Mouse (Mus musculus) gastrocnemius, postnatal 10 days (tissue): ENCODE data around the gene Nomo1. TPM values are rescaled to one million over a fixed set of nuclear protein-coding genes. Genes with fewer than 3 reads are reported as not detected.

Experiments
- DNase-seq: peaks from one replicate; pipeline ENCODE4 v3.0.0; 2021; ENCODE audit warnings: mixed read lengths
- total RNA-seq, 2 experiments: library from RNA; stranded (reverse); gene quantifications; 2 replicates each; pipeline ENCODE4 v1.2.3; 2021

Nomo1 gene
- total RNA-seq, 2 experiments from 2014 or later: 42.1 to 47.5 TPM

GRCm38 (mm10) chr7:46045882-46046281 lies 12.4 kb downstream of the Nomo1 start:
- no peak for DNase-seq

GRCm38 (mm10) chr7:46047873-46048562 lies 14.5 kb downstream of the Nomo1 start:
- no peak for DNase-seq

GRCm38 (mm10) chr7:46049981-46050380 lies 16.5 kb downstream of the Nomo1 start:
- no peak for DNase-seq

GRCm38 (mm10) chr7:46052161-46052821 lies 18.8 kb downstream of the Nomo1 start:
- no peak for DNase-seq

- no peak for DNase-seq
These were observed 20.1 kb downstream of the Nomo1 start for GRCm38 (mm10) chr7:46053566-46053965.

GRCm38 (mm10) chr7:46058882-46059281 lies 25.4 kb downstream of the Nomo1 start:
- no peak for DNase-seq

- no peak for DNase-seq
These were observed 27.2 kb downstream of the Nomo1 start for GRCm38 (mm10) chr7:46060688-46061087.

- DNase-seq: no peak
These were observed 28.1 kb downstream of the Nomo1 start for GRCm38 (mm10) chr7:46061614-46062013.

- DNase-seq: no peak
These were observed 29.8 kb downstream of the Nomo1 start for GRCm38 (mm10) chr7:46063296-46063695.

- no peak for DNase-seq
These were observed 35.3 kb downstream of the Nomo1 start for GRCm38 (mm10) chr7:46068831-46069230.

- no peak for DNase-seq
These were observed 43.3 kb downstream of the Nomo1 start for GRCm38 (mm10) chr7:46076844-46077243.

- no peak for DNase-seq
These were observed 44.2 kb downstream of the Nomo1 start for GRCm38 (mm10) chr7:46077675-46078074.

GRCm38 (mm10) chr7:46084024-46084423 lies 50.5 kb downstream of the Nomo1 start:
- DNase-seq: no peak

GRCm38 (mm10) chr7:46084839-46085513 lies 51.5 kb downstream of the Nomo1 start:
- no peak for DNase-seq

GRCm38 (mm10) chr7:46086378-46086777 lies 52.9 kb downstream of the Nomo1 start:
- DNase-seq: no peak

GRCm38 (mm10) chr7:46088241-46088640 lies 54.7 kb downstream of the Nomo1 start:
- DNase-seq: no peak

GRCm38 (mm10) chr7:46092803-46093202 lies 59.3 kb downstream of the Nomo1 start:
- no peak for DNase-seq

GRCm38 (mm10) chr7:46096136-46096535 lies 62.6 kb downstream of the Nomo1 start:
- peak; percentile 71 for DNase-seq

- peak; percentile 41 for DNase-seq
These were observed 63.9 kb downstream of the Nomo1 start for GRCm38 (mm10) chr7:46097319-46097783.

- DNase-seq: peak; percentile 38
These were observed 64.9 kb downstream of the Nomo1 start for GRCm38 (mm10) chr7:46098221-46098918.

GRCm38 (mm10) chr7:46098919-46099286 lies 65.4 kb downstream of the Nomo1 start:
- DNase-seq: no peak

GRCm38 (mm10) chr7:46099682-46100081 lies 66.2 kb downstream of the Nomo1 start:
- DNase-seq: no peak

- DNase-seq: peak; percentile 90
These were observed 67.1 kb downstream of the Nomo1 start, which contains the start of gene Kcnj11 for GRCm38 (mm10) chr7:46100563-46100962. Kcnj11 (minus strand) TSS chr7:46100764.
